ENCODE assay signal across 9 mouse cellular contexts in genomic region chr1:91239112-91239511, GRCm38 (mm10). TPM values are rescaled to one million over a fixed set of nuclear protein-coding genes. Genes with fewer than 3 reads are reported as not detected.
DNase-seq lines count a peak whose midpoint lies in the region; TF ChIP-seq lines count a peak whose summit lies in the region.
"Had no signal": no experiment of that assay in that cellular context is flagged by ENCODE, and none has a peak within 500 bp of the region (broad histone marks: within the 10 kb centered on the region; RNA-seq: fewer than 3 reads in every experiment).

No protein-coding gene starts in this region.

- H3K27ac ChIP-seq in embryonic facial prominence, embryonic 10.5 days (replicated peaks): no peak overlapping the region
- no peak overlapping the region for H3K27ac ChIP-seq in liver, adult 2 months (replicated peaks; ENCODE audit: insufficient read depth, low read depth, low read length)
- no peak overlapping the region for H3K27ac ChIP-seq in olfactory bulb, adult 2 months (ENCODE audit: insufficient read depth, low read depth, low read length)
- H3K27ac ChIP-seq: limb, embryonic 12.5 days had no signal

- peak; percentile 75 for DNase-seq in layer of hippocampus, adult 11-12 months (ENCODE audit: low spot score)
- DNase-seq in layer of hippocampus, adult 9-10 months (ENCODE audit: low spot score): no peak
- DNase-seq in T-cell, adult 2 months (ENCODE audit: low spot score): peak; percentile 60
- peak; percentile 56 for DNase-seq in embryonic facial prominence, embryonic 10.5 days (ENCODE audit: low spot score)
- DNase-seq in heart, postnatal 4 days: peak; percentile 82
- DNase-seq in liver, adult 2 months (ENCODE audit: extremely low read depth, low read depth, low spot score): no peak
- peak; percentile 81 for DNase-seq in thymus, postnatal 25 days

- TF ChIP-seq POLR2A in liver, adult 2 months (IDR thresholded peaks at IDR 0.05; ENCODE audit: extremely low read depth, insufficient read depth, low read length): no peak
- TF ChIP-seq POLR2A in olfactory bulb, adult 2 months (IDR thresholded peaks at IDR 0.05; ENCODE audit: insufficient read depth, low read depth, low read length): no peak

- H3K36me3 ChIP-seq in embryonic facial prominence, embryonic 10.5 days (replicated peaks): no peaks in the 10 kb centered on the region
- H3K36me3 ChIP-seq in liver, adult 2 months (ENCODE audit: control insufficient read depth, insufficient read depth, low read length): no peaks in the 10 kb centered on the region
- H3K36me3 ChIP-seq: limb, embryonic 12.5 days had no signal

- 22% methylated on average over 5 of the region's 5 CpGs for WGBS in embryonic facial prominence, embryonic 10.5 days
- 31% methylated on average over 5 of the region's 5 CpGs for WGBS in liver, adult 2 months
- 18% methylated on average over 5 of the region's 5 CpGs for WGBS in olfactory bulb, adult 2 months

- no peaks in the 10 kb centered on the region for H3K27me3 ChIP-seq in embryonic facial prominence, embryonic 10.5 days (replicated peaks; ENCODE audit: low read depth, poor library complexity, severe bottlenecking)
- H3K27me3 ChIP-seq in liver, adult 2 months (ENCODE audit: control insufficient read depth, insufficient read depth, low read length): no peaks in the 10 kb centered on the region

- H3K9me3 ChIP-seq in embryonic facial prominence, embryonic 10.5 days: no peaks in the 10 kb centered on the region
- H3K9me3 ChIP-seq: limb, embryonic 12.5 days had no signal

- H3K9ac ChIP-seq in liver, adult 2 months (ENCODE audit: low read depth, low read length): no peak overlapping the region
- H3K9ac ChIP-seq: limb, embryonic 12.5 days had no signal

- H3K4me3 ChIP-seq in embryonic facial prominence, embryonic 10.5 days: no peak overlapping the region
- no peak overlapping the region for H3K4me3 ChIP-seq in liver, adult 2 months (ENCODE audit: insufficient read depth, low read depth, low read length)
- no peak overlapping the region for H3K4me3 ChIP-seq in olfactory bulb, adult 2 months (ENCODE audit: insufficient read depth, low read depth, low read length)
- H3K4me3 ChIP-seq: limb, embryonic 12.5 days had no signal

- TF ChIP-seq CTCF in liver, adult 2 months (IDR thresholded peaks at IDR 0.05; ENCODE audit: low read depth, low read length): peak; percentile 81
- TF ChIP-seq CTCF in olfactory bulb, adult 2 months (IDR thresholded peaks at IDR 0.05; ENCODE audit: insufficient read depth, low read depth, low read length): peak; percentile 74

- H3K4me1 ChIP-seq in embryonic facial prominence, embryonic 10.5 days: no peaks in the 10 kb centered on the region
- H3K4me1 ChIP-seq in liver, adult 2 months (ENCODE audit: control insufficient read depth, insufficient read depth, low read length): no peaks in the 10 kb centered on the region
- H3K4me1 ChIP-seq in olfactory bulb, adult 2 months (ENCODE audit: control insufficient read depth, insufficient read depth, low read length): no peaks in the 10 kb centered on the region
- H3K4me1 ChIP-seq: limb, embryonic 12.5 days had no signal

- no peaks in the 10 kb centered on the region for H3K79me2 ChIP-seq in liver, adult 2 months (ENCODE audit: control insufficient read depth, insufficient read depth, low read length)

RNA-seq across cellular contexts. Expression of gene Ube2f, which starts 11.0 kb away (rescaled TPM):
- polyA plus RNA-seq in embryonic facial prominence, embryonic 10.5 days (2016; fragmentation: Nextera tagmentation; extraction: Ambion mirVana): 87.6 and 100 TPM in 2 replicates
- total RNA-seq in heart, postnatal 4 days (2021): 10 to 100 TPM; 49.3 to 55.0 TPM
- 17.7 and 23.0 TPM in 2 replicates for total RNA-seq in liver, adult 2 months (2014; rRNA removed)
- polyA plus RNA-seq in liver, adult 2 months (2012; rRNA removed): 23.4 and 32.9 TPM in 2 replicates
- not detected in 2 replicates for polyA plus RNA-seq in olfactory bulb, adult 2 months (2012; ENCODE audit: insufficient read depth, insufficient read length, low replicate concordance, missing spikeins)

RNA-seq across cellular contexts. Expression of gene Scly, which starts 59.0 kb away (rescaled TPM):
- polyA plus RNA-seq in embryonic facial prominence, embryonic 10.5 days (2016; fragmentation: Nextera tagmentation; extraction: Ambion mirVana): 16.0 and 16.5 TPM in 2 replicates
- 10 to 100 TPM; 14.4 to 17.5 TPM for total RNA-seq in heart, postnatal 4 days (2021)
- total RNA-seq in liver, adult 2 months (2014; rRNA removed): 50.4 and 52.2 TPM in 2 replicates
- 106 and 110 TPM in 2 replicates for polyA plus RNA-seq in liver, adult 2 months (2012; rRNA removed)
- not detected in 2 replicates for polyA plus RNA-seq in olfactory bulb, adult 2 months (2012; ENCODE audit: insufficient read depth, insufficient read length, low replicate concordance, missing spikeins)

RNA-seq across cellular contexts. Expression of gene Ramp1, which starts 59.5 kb away (rescaled TPM):
- polyA plus RNA-seq in embryonic facial prominence, embryonic 10.5 days (2016; fragmentation: Nextera tagmentation; extraction: Ambion mirVana): 0.47 and 0.61 TPM in 2 replicates
- total RNA-seq in heart, postnatal 4 days (2021): 10 to 100 TPM; 24.3 to 26.8 TPM
- total RNA-seq in liver, adult 2 months (2014; rRNA removed): 3.6 and 4.6 TPM in 2 replicates
- polyA plus RNA-seq in liver, adult 2 months (2012; rRNA removed): 6.3 and 6.6 TPM in 2 replicates
- not detected in 2 replicates for polyA plus RNA-seq in olfactory bulb, adult 2 months (2012; ENCODE audit: insufficient read depth, insufficient read length, low replicate concordance, missing spikeins)

Comparison
In these comparisons a context has a peak if more than half of its experiments do, and no peak if none do; other contexts are left out.
1. DNase-seq: peak in layer of hippocampus, adult 11-12 months (single experiment), T-cell, adult 2 months (single experiment), embryonic facial prominence, embryonic 10.5 days (single experiment), heart, postnatal 4 days (single experiment) and thymus, postnatal 25 days (single experiment); none in layer of hippocampus, adult 9-10 months (single experiment) and liver, adult 2 months (single experiment).